Mouse (Mus musculus) right cerebral cortex, postnatal 4 days (tissue): ENCODE measurements around the gene Hsp90aa1.
"Not testable (repeated sequence)": the region's sequence is repeated elsewhere in the genome, so short reads cannot be mapped to it uniquely, and the experiment has no call there.

Experiments
- DNase-seq: peaks from one replicate; pipeline ENCODE4 v3.0.0-alpha.2; 2022

Gene Hsp90aa1

GRCm38 (mm10) chr12:110702556-110702955, at the start of gene Hsp90aa1:
Gene Hsp90aa1, minus strand, starts transcription at chr12:110702728.
- no peak for DNase-seq

GRCm38 (mm10) chr12:110750770-110751439, 48.4 kb upstream of the Hsp90aa1 start:
- DNase-seq = no peak

GRCm38 (mm10) chr12:110738158-110738921, 35.8 kb upstream of the Hsp90aa1 start:
- no peak for DNase-seq

- DNase-seq = peak; percentile 99
Observed at GRCm38 (mm10) chr12:110737170-110738157, 34.9 kb upstream of the Hsp90aa1 start, which contains the start of gene Wdr20. Gene Wdr20, plus strand, starts transcription at chr12:110737944.

GRCm38 (mm10) chr12:110736641-110737040, 34.1 kb upstream of the Hsp90aa1 start:
- DNase-seq = no peak

- not testable (repeated sequence) for DNase-seq
Observed at GRCm38 (mm10) chr12:110733254-110733653, 30.7 kb upstream of the Hsp90aa1 start.

- DNase-seq = no peak
Observed at GRCm38 (mm10) chr12:110726428-110726827, 23.9 kb upstream of the Hsp90aa1 start.

- DNase-seq = no peak
Observed at GRCm38 (mm10) chr12:110725489-110725888, 23.0 kb upstream of the Hsp90aa1 start.

GRCm38 (mm10) chr12:110725051-110725450, 22.5 kb upstream of the Hsp90aa1 start:
- no peak for DNase-seq

GRCm38 (mm10) chr12:110716004-110716403, 13.5 kb upstream of the Hsp90aa1 start:
- DNase-seq = no peak

- DNase-seq = no peak
Observed at GRCm38 (mm10) chr12:110714215-110714614, 11.7 kb upstream of the Hsp90aa1 start.

- DNase-seq = no peak
Observed at GRCm38 (mm10) chr12:110713784-110714183, 11.3 kb upstream of the Hsp90aa1 start.

GRCm38 (mm10) chr12:110711270-110711669, 8.7 kb upstream of the Hsp90aa1 start:
- DNase-seq = no peak

- DNase-seq = no peak
Observed at GRCm38 (mm10) chr12:110707451-110707850, 4.9 kb upstream of the Hsp90aa1 start.

GRCm38 (mm10) chr12:110706337-110707231, 4.1 kb upstream of the Hsp90aa1 start:
- peak; percentile 25 for DNase-seq

GRCm38 (mm10) chr12:110705419-110705818, 2.9 kb upstream of the Hsp90aa1 start:
- DNase-seq = not testable (repeated sequence)

- DNase-seq = no peak
Observed at GRCm38 (mm10) chr12:110703682-110704081, 1.2 kb upstream of the Hsp90aa1 start.

- peak; percentile 94 for DNase-seq
Observed at GRCm38 (mm10) chr12:110703008-110703471, 512 bp upstream of the Hsp90aa1 start.

- not testable (repeated sequence) for DNase-seq
Observed at GRCm38 (mm10) chr12:110701363-110701762, 1.2 kb downstream of the Hsp90aa1 start.

- DNase-seq = no peak
Observed at GRCm38 (mm10) chr12:110700730-110701129, 1.8 kb downstream of the Hsp90aa1 start.

- DNase-seq = no peak
Observed at GRCm38 (mm10) chr12:110699171-110699547, 3.4 kb downstream of the Hsp90aa1 start.
